Mouse (Mus musculus) heart, adult 2 months (tissue): ENCODE data around the gene Med11. TPM values are rescaled to one million over a fixed set of nuclear protein-coding genes. Genes with fewer than 3 reads are reported as not detected.

ENCODE experiments used
- DNase-seq, 2 experiments: peaks; one replicate each; pipeline ENCODE4 v3.0.0; 2021
- H3K27ac ChIP-seq: fragments of 200-600 bp; 2 replicates; pipeline ENCODE4 v1.8.1; 2022
- H3K27me3 ChIP-seq: fragments of 200-500 bp; 2 replicates; pipeline ENCODE4 v1.6.1; 2012; ENCODE audit warnings: mild to moderate bottlenecking, low read length, inconsistent platforms, mixed read lengths; ENCODE audit not compliant: control insufficient read depth, insufficient read depth
- H3K36me3 ChIP-seq: fragments of 200-500 bp; 2 replicates; pipeline ENCODE4 v1.6.1; 2012; ENCODE audit warnings: low read length, inconsistent platforms; ENCODE audit not compliant: control insufficient read depth, insufficient read depth
- H3K4me1 ChIP-seq: fragments of 200-500 bp; 2 replicates; pipeline ENCODE4 v1.6.1; 2011; ENCODE audit warnings: low read length; ENCODE audit not compliant: control insufficient read depth, insufficient read depth
- H3K4me3 ChIP-seq: fragments of 200-600 bp; 2 replicates; pipeline ENCODE4 v1.8.1; 2022
- H3K79me2 ChIP-seq: fragments of 200-500 bp; replicated peaks from 2 replicates; pipeline ENCODE4 v1.6.1; 2012; ENCODE audit warnings: mild to moderate bottlenecking, inconsistent platforms, low read length, moderate library complexity, mixed read lengths; ENCODE audit not compliant: control insufficient read depth, insufficient read depth
- H3K9ac ChIP-seq: fragments of 200-500 bp; 2 replicates; pipeline ENCODE4 v1.6.1; 2012; ENCODE audit warnings: low read depth, mild to moderate bottlenecking, control low read depth, inconsistent platforms, low read length, mixed read lengths
- CTCF ChIP-seq: fragments of 200-600 bp; IDR thresholded peaks from 2 replicates; pipeline ENCODE4 v1.8.1; 2022; ENCODE audit warnings: antibody characterized with exemption, mild to moderate bottlenecking, moderate library complexity
- EP300 ChIP-seq: fragments of 200-500 bp; IDR thresholded peaks from 2 replicates; pipeline ENCODE4 v1.6.1; 2011; ENCODE audit warnings: low read depth, low read length, control low read depth; ENCODE audit not compliant: insufficient read depth
- POLR2A ChIP-seq: fragments of 200-500 bp; IDR thresholded peaks from 2 replicates; pipeline ENCODE4 v1.6.1; 2011; ENCODE audit warnings: mild to moderate bottlenecking, low read depth, low read length, control low read depth; ENCODE audit not compliant: insufficient read depth
- WGBS: fragments of 180-500 bp; shearing (Covaris S2); methylation state at CpG from one replicate; pipeline ENCODE4 v1.1.7; 2018; 5-methylcytosine and 5-hydroxymethylcytosine counted together
- intact Hi-C: fragments of 180-260 bp; cut with DNase I; formaldehyde crosslinking; loops from one replicate; pipeline ENCODE4 v1.15.1; 2025
- polyA plus RNA-seq: library from polyadenylated mRNA; depleted of rRNA; stranded (reverse); fragments of >200 nt; gene quantifications from 2 replicates; pipeline ENCODE4 v1.2.3, GENCODE M21; 2012
- total RNA-seq, 2 experiments: library from RNA; stranded (reverse); gene quantifications; 2 replicates each; pipeline ENCODE4 v1.2.3; 2021

Gene Med11
- total and polyA plus RNA-seq, 3 experiments, result 6.6 to 9.7 (median 6.7) TPM

- DNase-seq, result no peak
Measured at GRCm38 (mm10) chr11:70474872-70475534, 23.3 kb downstream of the Med11 start.

GRCm38 (mm10) chr11:70485498-70485897 lies 33.8 kb downstream of the Med11 start:
- Histone ChIP-seq H3K27me3 (no peaks in the 10 kb centered on the region), H3K4me1 (peaks cover 3% of the 10 kb centered on the region), H3K36me3 (no peaks in the 10 kb centered on the region), H3K4me3 (no peak overlapping the region), H3K79me2 (no peaks in the 10 kb centered on the region), H3K9ac (no peak overlapping the region), H3K27ac (no peak overlapping the region)
- DNase-seq, result no peak
- TF ChIP-seq CTCF, result no peak
- TF ChIP-seq EP300, result no peak
- intact Hi-C loops, result no loop called here
- 45% methylated on average over 2 of the region's 2 CpGs for WGBS

More at GRCm38 (mm10) chr11:70474872-70475534, 23.3 kb downstream of the Med11 start:
- no peak overlapping the region for H3K4me3 ChIP-seq
- H3K9ac ChIP-seq, result no peak overlapping the region
- intact Hi-C loops, result no loop called here
- TF ChIP-seq POLR2A, result no peak
- no peak for TF ChIP-seq EP300
- no peak for TF ChIP-seq CTCF
- no peak overlapping the region for H3K27ac ChIP-seq
- H3K4me1 ChIP-seq, result peaks cover 1% of the 10 kb centered on the region
- no peaks in the 10 kb centered on the region for H3K79me2 ChIP-seq
- WGBS, result 37% methylated on average over 12 of the region's 12 CpGs
- H3K27me3 ChIP-seq, result no peaks in the 10 kb centered on the region
- H3K36me3 ChIP-seq, result no peaks in the 10 kb centered on the region

GRCm38 (mm10) chr11:70487816-70488215 lies 36.1 kb downstream of the Med11 start:
- intact Hi-C loops, result no loop called here

GRCm38 (mm10) chr11:70489138-70489537 lies 37.4 kb downstream of the Med11 start:
- intact Hi-C loops, result no loop called here
- Histone ChIP-seq H3K4me1 (peaks cover 1% of the 10 kb centered on the region; the same call in 1 of the 2 replicates), H3K27me3 (no peaks in the 10 kb centered on the region), H3K79me2 (no peaks in the 10 kb centered on the region), H3K27ac (peak overlapping the region; percentile 1; the same call in 1 of the 2 replicates), H3K36me3 (no peaks in the 10 kb centered on the region), H3K4me3 (no peak overlapping the region), H3K9ac (no peak overlapping the region)
- peak in 1 of 2 experiments; percentile 23 for DNase-seq
- TF ChIP-seq POLR2A, result no peak
- TF ChIP-seq EP300, result 0 out of 2 replicates have a peak, but pooled peaks have one; percentile 26
- no peak for TF ChIP-seq CTCF
- WGBS, result 70% methylated on average over 3 of the region's 3 CpGs

More at GRCm38 (mm10) chr11:70487816-70488215, 36.1 kb downstream of the Med11 start:
- DNase-seq, result no peak
- Histone ChIP-seq H3K27ac (no peak overlapping the region), H3K4me3 (no peak overlapping the region), H3K27me3 (no peaks in the 10 kb centered on the region), H3K9ac (no peak overlapping the region), H3K36me3 (no peaks in the 10 kb centered on the region), H3K79me2 (no peaks in the 10 kb centered on the region), H3K4me1 (peaks cover 2% of the 10 kb centered on the region)
- WGBS, result 22% methylated on average over 4 of the region's 4 CpGs
- TF ChIP-seq EP300 (no peak), CTCF (no peak), POLR2A (no peak)

GRCm38 (mm10) chr11:70489684-70490083 lies 38.0 kb downstream of the Med11 start:
- Histone ChIP-seq H3K4me1 (peaks cover 1% of the 10 kb centered on the region; the same call in 1 of the 2 replicates), H3K9ac (no peak overlapping the region), H3K36me3 (no peaks in the 10 kb centered on the region), H3K4me3 (no peak overlapping the region), H3K27me3 (no peaks in the 10 kb centered on the region), H3K79me2 (no peaks in the 10 kb centered on the region), H3K27ac (0 out of 2 replicates have a peak overlapping the region, but pooled peaks have one; percentile 1)
- intact Hi-C loops, result no loop called here
- 68% methylated on average over 6 of the region's 6 CpGs for WGBS
- DNase-seq, result peak in 1 of 2 experiments; percentile 34
- TF ChIP-seq POLR2A (no peak), CTCF (no peak), EP300 (no peak)
